Mouse (Mus musculus): ENCODE data around the gene Papola. TPM values are rescaled to one million over a fixed set of nuclear protein-coding genes. Genes with fewer than 3 reads are reported as not detected.

Papola gene
- total RNA-seq (2014; fragmentation: Nextera tagmentation) (201 and 263 TPM in 2 replicates), total RNA-seq (2017) (192 and 204 TPM in 2 replicates)

GRCm38 (mm10) chr12:105784196-105784999 lies at the start of gene Papola:
Gene Papola, plus strand, starts transcription at chr12:105784694.
- ATAC-seq (replicated peaks; ENCODE audit: low FRiP score, low TSS enrichment, poor library complexity, severe bottlenecking), result peak; percentile 93

DNA sequence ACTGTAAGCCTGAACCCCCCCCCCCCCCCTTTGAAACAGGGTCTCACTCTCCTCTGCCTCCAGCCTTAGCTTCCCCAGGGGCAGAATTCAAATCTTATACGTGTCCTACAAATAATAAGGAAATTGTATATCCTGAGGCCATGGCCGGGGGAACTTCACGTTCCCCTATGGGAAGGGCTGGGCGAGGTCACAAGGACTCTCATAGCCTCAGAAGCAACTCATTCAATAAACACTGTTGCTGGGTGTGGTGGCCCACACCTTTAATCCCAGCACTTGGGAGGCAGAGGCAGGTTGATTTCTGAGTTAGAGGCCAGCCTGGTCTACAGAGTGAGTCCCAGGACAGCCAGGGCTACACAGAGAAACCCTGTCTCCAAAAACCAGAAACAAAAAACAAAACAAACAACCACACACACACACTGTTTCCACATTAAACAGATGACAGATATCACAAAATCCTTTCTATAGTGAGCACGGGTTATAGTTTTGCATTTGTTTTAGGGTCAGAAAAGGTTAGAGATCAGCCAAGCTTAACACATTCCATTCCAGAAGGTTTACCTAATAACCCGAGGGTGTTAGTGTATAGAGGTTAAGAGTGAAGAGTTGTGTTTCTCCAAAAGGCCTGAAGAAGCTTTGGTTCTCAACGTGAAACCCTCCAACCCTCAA lies 49.1 kb upstream of the Papola start:
- ATAC-seq (replicated peaks; ENCODE audit: low FRiP score, low TSS enrichment, poor library complexity, severe bottlenecking), result no peak

GRCm38 (mm10) chr12:105735889-105736251 lies 48.6 kb upstream of the Papola start:
- ATAC-seq (replicated peaks; ENCODE audit: low FRiP score, low TSS enrichment, poor library complexity, severe bottlenecking), result no peak

DNA sequence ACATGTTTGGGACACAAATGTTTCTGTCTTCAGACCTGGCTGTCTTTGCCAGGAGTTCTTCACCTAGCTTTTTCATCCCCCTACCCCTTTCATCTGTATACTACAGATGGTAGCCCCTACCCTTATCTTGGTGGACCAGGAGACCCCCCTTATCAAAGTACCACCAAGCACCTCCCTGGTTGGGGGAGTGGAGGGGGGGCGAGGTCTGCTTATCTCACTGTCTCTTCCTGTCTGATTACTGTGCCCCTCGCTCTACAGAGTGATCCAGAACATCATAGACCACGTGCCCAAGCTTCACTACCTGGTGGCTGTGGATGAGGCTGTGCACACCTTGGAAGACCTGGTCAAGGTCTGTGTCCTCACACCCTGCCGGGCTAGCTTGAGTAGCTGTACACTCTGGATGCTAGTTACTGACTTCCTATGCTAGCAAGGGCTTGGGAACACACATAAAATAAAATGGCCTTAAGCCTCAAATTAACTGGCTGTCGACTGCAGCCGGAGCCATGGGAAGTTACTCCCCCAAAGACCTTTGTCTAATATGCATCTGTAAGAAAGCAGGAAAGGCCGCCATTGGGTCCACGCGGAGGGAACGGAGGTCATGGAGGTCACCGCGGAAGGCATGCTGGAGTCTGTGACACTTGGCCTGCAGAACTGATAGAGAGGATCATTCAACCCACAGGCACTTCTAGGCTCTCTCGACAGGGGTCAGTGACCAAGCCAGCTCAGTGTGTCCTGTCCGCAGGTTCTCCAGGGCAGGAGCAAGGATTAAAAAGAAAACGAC lies 46.0 kb upstream of the Papola start:
- ATAC-seq (replicated peaks; ENCODE audit: low FRiP score, low TSS enrichment, poor library complexity, severe bottlenecking), result peak; percentile 60

DNA sequence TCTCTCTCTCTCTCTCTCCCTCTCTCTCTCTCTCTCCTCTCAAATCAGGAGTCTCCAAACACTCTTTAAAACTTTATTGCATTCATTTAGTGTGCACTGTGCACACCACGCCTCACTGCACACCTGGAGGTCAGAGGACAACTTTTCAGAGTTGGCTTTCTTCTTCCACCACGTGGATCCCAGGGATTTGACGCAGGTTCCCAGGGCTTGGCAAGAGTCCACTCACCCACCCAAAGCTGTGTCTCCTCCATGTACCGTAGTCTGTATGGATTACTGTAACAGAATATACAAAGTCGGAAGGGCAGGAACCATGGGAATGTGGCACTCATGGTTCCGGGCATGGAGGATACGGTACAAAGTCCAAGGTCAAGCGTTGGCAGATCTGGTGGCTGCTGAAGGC lies 44.8 kb upstream of the Papola start:
- no peak for ATAC-seq (replicated peaks; ENCODE audit: low FRiP score, low TSS enrichment, poor library complexity, severe bottlenecking)

DNA sequence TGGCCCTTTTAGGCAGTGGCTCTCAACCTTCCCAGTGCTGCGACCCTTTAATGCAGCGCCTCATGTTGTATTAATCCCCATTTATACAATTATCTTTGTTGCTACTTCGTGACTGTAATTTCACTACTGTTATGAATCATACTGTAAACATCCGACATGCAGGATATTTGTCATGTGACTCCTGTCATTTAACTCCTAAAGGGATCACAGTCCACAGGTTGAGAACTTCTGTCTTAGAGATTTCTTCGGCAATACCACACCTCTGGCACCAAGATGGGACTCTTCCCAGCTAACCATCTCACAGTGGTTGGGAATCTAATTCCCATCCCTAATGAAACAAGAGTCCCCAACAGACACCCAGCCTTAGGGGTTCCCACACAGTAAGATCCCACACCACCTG lies 36.4 kb upstream of the Papola start:
- no peak for ATAC-seq (replicated peaks; ENCODE audit: low FRiP score, low TSS enrichment, poor library complexity, severe bottlenecking)

GRCm38 (mm10) chr12:105753813-105754212 lies 30.7 kb upstream of the Papola start:
- no peak for ATAC-seq (replicated peaks; ENCODE audit: low FRiP score, low TSS enrichment, poor library complexity, severe bottlenecking)

DNA sequence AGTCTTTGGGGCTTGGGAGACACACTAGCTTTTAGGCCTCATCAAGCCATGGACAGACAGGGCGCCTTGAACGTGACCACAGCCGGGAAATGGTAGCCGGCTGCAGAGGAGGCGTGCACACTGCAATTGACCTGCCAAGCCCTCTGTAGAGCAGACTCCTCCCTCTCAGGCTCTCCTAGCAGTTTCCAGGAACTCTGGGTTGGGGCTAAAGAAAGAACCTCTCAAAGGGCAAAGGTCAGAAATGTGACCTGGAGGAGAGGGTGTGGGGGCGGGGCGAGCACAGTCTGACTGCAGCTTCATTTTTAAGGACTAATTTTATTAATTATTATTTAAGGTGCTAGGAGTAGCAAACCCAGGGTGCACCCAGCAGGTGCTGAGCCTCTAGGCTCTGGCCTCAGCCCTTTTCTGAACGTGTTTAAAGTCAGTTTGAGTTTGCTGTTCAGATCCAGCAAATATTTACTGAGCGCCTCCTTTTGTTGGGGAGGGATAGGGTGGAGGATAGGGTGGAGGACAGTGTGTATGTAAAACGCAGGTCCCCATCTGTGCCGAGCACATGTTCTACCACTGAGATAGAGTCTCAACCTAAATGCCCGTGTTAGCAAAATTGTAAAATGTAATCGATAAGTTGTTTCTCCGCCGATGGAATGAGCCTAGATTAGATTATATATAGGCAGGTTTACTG lies 26.5 kb upstream of the Papola start:
- ATAC-seq (replicated peaks; ENCODE audit: low FRiP score, low TSS enrichment, poor library complexity, severe bottlenecking), result no peak

GRCm38 (mm10) chr12:105758911-105759310 lies 25.6 kb upstream of the Papola start:
- ATAC-seq (replicated peaks; ENCODE audit: low FRiP score, low TSS enrichment, poor library complexity, severe bottlenecking), result no peak

GRCm38 (mm10) chr12:105759849-105760478 lies 24.5 kb upstream of the Papola start:
- ATAC-seq (replicated peaks; ENCODE audit: low FRiP score, low TSS enrichment, poor library complexity, severe bottlenecking), result peak; percentile 96

- no peak for ATAC-seq (replicated peaks; ENCODE audit: low FRiP score, low TSS enrichment, poor library complexity, severe bottlenecking)
These were observed 23.3 kb upstream of the Papola start for GRCm38 (mm10) chr12:105761171-105761570.

DNA sequence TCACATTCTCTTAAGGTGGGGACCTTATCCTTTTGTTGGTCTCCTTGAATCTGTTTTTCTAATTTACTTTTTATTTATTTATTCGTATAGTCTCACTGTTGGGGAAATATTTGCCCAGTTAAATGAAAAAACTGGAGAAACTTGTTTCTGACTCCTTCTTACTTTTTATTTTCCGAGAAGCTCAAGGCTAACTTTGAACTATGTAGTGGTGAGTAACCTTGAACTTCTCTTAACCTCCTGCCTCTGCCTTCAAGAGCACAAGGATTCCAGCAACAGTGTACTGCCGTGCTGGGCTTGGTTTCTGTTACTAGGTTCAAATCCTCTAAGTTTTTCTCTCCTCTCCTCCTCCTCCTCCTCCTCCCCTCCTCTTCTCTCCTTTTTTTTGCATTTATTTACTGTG lies 22.9 kb upstream of the Papola start:
- ATAC-seq (replicated peaks; ENCODE audit: low FRiP score, low TSS enrichment, poor library complexity, severe bottlenecking), result no peak

DNA sequence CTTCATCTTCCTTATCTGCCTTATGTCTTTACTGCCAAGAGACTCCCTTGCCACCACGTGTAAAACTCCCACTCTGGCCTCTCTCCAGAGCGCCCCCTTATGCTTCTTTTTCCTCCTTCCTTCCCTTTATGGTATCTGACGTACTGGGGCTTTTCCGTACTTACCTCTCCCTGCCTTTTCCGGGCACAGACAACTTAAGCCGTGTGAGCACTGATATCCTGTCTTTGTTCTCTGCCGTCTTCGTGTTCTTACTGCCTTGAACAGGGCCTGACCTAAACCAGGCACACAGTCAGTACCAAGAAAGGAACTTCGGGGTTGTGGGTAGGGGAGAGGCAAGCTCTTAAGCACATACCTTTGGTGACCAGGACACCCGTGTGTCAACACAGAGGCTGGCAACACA lies 14.8 kb upstream of the Papola start:
- ATAC-seq (replicated peaks; ENCODE audit: low FRiP score, low TSS enrichment, poor library complexity, severe bottlenecking), result 0 out of 2 replicates have a peak, but pooled peaks have one; percentile 33

- no peak for ATAC-seq (replicated peaks; ENCODE audit: low FRiP score, low TSS enrichment, poor library complexity, severe bottlenecking)
These were observed 9.6 kb upstream of the Papola start for GRCm38 (mm10) chr12:105774871-105775270.

- no peak; the same call in 1 of the 2 replicates for ATAC-seq (replicated peaks; ENCODE audit: low FRiP score, low TSS enrichment, poor library complexity, severe bottlenecking)
These were observed 6.8 kb upstream of the Papola start for GRCm38 (mm10) chr12:105777651-105778050.

- ATAC-seq (replicated peaks; ENCODE audit: low FRiP score, low TSS enrichment, poor library complexity, severe bottlenecking), result peak; percentile 39
These were observed 693 bp downstream of the Papola start for GRCm38 (mm10) chr12:105785000-105785774.

DNA sequence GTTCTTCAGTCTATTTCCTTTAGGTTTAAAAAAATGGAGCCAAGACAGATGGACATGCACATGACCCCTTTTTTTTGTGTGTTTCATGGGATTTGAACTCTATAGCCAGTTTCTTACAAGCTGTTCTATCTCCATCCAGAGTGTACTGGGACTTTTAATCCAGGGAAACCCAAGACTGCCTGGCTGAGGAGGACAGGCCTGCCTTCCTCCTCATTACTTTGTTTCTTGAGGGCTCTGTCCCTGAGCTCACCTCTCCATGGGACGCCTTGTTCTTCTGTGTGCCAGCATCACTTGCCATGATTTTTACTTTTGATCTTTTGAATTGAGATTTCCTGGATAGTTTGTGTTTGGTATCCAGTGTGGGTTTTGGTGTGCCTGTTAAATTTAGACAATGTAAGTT lies 1.6 kb downstream of the Papola start:
- no peak for ATAC-seq (replicated peaks; ENCODE audit: low FRiP score, low TSS enrichment, poor library complexity, severe bottlenecking)

DNA sequence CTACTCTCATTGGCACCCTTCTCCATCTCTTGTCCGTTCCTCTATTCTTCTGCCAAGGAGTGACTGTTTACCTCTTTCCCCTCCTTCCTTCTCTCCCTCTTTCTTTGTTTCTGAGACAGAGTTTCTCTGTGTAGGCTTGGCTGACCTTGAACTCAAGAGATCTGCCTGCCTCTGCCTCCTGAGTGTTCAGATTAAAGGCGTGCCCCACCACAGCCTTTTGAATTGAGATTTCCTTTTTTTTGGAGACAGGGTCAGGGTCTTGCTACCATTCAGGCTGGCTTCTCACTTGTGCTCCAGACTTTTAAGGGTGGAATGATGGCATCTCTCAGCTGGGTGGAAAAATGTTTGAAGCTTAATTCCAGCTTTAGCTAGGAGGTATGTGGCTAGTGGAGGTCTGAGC lies 3.1 kb downstream of the Papola start:
- ATAC-seq (replicated peaks; ENCODE audit: low FRiP score, low TSS enrichment, poor library complexity, severe bottlenecking), result no peak
